Mouse (Mus musculus) spleen, postnatal 4 days (tissue): Measurements from ENCODE around the gene Sptssb.

ENCODE experiments used
- DNase-seq, 2 experiments: peaks; one replicate each; pipeline ENCODE4 v3.0.0; 2022; ENCODE audit warnings: low spot score in 2 of 2

The Sptssb gene

GRCm38 (mm10) chr3:69859858-69860588, at the start of gene Sptssb:
Sptssb (minus strand) TSS chr3:69859940.
- DNase-seq, result no peak

GRCm38 (mm10) chr3:69908074-69908473, 48.3 kb upstream of the Sptssb start:
- DNase-seq, result no peak

- DNase-seq, result no peak
Observed at GRCm38 (mm10) chr3:69907564-69907963, 47.8 kb upstream of the Sptssb start.

DNA sequence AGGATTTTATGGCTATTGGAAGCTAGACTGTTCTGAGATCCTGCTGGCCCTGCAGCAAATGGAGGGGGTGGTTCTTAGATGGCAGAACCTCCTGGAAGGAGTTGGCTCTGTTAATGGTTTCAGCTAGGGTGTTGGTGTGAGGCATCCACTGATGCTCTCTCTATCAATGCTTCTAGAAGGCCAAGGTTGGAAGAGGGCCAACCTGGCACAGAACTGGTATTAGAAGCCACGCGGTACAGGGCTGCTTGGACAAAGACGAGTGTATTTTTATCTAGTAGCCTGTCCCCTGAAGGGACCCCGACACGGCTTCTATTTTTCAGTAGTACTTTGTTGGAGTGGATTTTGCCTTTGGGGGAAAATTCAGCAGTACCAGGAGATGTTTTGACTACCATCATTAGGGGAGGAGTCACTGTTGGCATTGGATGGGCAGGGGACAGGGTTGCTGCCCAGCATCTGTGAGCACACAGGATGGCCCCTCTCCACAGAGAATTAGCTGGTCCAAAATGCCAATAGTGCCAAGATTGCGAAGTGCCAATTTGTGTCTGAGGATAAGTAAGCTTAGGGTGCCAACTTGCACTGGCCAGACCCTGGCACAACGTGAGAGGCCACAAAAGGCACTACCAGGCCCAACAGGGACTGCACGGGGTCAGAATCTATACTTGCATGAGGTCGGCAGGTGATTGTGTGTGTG, 43.2 kb upstream of the Sptssb start:
- no peak for DNase-seq

GRCm38 (mm10) chr3:69902382-69902781, 42.6 kb upstream of the Sptssb start:
- DNase-seq, result peak in 1 of 2 experiments; percentile 46

DNA sequence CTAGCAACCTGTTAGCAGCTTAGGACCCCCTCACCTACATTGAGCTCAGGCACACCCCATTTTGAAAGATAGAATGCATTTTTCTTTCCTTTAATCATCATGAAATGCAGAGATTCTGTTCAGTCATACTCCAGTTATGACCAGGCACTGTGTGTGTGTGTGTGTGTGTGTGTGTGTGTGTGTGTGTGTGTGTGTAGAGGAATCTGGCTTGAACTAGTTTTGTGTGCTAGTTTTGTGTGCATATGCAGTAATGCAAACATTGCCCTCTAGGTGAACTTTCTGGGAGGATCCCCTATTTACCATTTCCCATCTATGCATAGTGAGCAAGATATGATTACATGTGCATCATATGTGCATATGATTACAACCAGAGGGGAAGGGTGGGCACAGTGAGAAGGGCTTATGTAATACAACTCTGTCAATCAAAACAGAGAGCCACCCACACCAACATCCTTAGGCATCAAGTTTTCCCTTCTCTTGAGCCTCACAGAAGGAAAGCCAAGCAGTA, 42.2 kb upstream of the Sptssb start:
- DNase-seq, result no peak

DNA sequence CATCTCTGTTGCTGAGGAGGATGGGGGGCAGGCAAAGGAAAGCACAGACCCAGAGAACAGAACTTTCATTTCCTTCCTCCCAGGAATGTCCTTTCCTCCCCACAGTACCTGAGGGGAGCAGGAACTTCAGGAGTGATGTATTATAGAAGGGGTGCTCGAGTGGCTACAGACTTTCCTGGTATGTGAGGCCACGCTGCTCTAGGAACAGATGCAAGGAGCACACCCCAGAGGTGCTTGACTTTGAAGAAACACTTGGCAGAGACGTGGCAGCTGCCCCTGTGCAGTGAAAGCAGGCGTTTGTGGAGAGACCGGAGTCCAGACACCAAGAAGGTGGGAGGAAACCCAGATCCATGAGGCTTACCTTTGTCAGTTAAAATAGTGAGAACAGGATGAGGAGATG, 40.6 kb upstream of the Sptssb start:
- peak in 1 of 2 experiments; percentile 37 for DNase-seq

DNA sequence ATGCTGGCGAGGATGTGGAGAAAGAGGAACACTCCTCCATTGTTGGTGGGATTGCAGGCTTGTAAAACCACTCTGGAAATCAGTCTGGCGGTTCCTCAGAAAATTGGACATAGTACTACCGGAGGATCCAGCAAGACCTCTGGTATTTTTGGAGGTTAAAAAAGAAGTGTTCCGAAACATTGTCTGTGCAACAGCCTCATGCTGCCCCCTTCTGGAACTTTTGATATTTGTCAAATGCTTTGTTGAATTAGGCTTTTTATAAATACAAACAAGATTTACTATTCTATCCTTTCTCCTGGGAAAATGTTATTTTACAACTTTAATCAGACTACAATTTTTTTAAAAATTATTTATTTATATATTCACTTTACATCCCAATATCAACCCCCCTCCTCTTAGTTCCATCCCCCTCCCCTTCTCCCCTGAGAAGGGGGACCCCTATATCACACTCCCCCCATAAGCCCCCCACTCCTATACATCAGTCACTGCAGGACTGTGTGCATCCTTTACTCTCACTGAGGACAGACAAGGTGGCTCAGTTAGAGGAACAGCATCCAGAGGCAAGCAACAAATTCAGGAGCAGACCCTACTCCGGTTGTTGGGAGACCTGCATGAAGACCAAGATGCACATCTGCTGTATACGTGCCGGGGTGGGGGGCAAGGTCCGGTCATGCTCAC, 38.3 kb upstream of the Sptssb start:
- DNase-seq, result peak in 1 of 2 experiments; percentile 43

- peak in 1 of 2 experiments; percentile 50 for DNase-seq
Observed at GRCm38 (mm10) chr3:69895516-69895915, 35.8 kb upstream of the Sptssb start.

- peak in 1 of 2 experiments; percentile 34 for DNase-seq
Observed at GRCm38 (mm10) chr3:69892187-69893094, 32.7 kb upstream of the Sptssb start.

- no peak for DNase-seq
Observed at GRCm38 (mm10) chr3:69885866-69886265, 26.1 kb upstream of the Sptssb start.

DNA sequence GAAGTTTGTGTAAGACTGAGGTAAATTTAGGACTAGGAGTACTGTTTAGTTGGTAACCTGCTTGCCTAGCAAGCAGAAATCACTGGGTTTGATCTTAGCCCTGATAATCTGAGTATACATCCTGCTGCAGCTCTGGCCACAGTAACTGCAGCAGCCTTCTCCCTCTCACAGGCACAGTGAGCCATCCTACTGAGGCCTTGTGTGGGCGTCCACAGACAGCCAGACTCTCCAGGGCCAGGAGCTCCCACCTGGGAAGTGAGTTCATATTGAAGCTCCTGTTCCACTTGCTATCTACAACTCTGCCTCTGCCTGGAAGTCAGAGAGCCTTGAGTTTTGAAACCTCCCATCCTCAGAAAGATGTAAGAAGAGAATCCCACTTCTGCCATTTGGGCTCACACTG, 24.0 kb upstream of the Sptssb start:
- DNase-seq, result no peak

DNA sequence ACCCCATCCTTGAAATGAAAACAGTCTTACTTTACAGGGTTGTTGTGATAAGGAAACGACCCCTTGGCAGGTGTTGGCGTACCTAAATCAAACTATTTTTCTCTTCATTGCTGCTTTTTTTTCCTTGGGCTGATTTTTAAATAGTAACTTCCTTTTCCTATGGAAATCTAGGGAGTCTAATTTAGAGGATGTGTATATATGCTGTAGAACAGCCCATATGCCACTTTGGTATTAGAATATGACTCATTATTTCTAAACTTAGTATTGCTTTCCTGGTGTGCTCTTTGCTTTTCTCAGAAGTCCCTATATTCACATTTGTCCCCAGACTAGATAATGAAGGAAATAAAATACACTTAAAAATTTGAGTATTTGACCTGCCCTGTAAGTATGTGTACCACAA, 17.8 kb upstream of the Sptssb start:
- no peak for DNase-seq

DNA sequence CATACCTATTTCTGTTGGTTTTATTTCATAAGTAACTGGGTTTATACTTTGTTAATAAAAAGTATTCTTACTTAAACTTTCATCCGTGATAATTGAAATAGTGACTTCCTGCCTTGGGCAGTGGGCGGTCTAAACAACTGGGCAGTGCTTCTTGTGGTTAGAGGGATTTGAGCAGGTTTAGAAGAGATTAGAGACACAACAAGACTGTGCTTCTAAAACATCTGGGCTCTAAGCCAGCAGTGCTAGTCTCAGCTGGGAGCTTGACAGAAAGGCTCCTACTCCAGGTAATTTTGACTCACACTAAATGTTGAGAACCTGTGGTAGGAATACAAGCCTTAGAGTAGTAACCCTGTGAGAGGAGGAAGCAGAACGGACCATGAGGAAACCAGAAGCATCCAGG, 15.0 kb upstream of the Sptssb start:
- DNase-seq, result no peak

DNA sequence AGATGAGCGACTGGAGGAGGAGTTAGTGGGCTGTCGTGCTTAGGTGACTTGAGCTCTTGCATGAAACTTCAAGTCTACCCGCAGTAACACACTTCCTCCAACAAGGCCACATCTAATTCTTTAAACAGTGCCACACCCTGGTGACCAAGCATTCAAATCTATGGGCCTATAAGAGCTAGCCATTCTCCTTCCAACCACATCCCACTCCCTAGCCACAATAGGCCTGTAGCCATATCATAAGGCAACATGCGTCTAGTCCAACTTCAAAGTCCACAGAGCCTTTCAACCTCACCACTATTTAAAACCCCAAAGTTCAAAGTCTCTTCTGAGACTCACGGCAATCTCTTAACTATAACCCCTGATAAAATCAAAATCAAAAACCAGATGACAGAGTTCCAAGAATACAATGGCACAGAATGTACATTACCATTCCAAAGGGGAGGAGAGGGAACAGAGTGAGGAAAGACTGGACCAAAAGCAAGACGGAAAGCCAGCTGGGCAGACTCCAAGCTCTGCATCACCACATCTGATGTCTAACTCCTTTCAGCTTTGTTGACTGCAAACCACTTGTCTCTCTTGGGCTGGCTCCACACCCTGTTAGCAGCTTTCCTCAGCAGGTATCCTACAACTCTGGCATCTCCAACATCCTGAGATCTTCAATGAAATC, 13.1 kb upstream of the Sptssb start:
- no peak for DNase-seq

DNA sequence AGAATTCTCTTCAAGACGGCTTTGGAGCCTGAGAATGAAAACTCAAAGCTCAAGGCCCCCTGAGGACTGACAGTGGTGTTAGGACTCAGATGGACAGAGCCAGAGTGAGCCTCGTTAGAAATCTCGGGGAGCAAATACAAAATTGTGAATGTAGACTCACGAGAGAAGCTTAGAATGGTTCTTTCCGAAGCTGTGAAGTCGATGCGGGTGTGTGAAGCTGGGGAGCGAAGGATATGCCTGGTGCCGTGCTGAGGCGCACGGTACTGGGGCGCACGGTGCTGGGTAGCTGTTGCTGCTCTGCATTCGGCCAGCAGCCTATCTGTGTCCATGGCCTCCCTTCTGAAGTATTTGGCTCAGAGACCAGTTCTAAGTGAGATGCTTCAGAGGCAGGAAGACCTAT, 11.4 kb upstream of the Sptssb start:
- DNase-seq, result no peak

DNA sequence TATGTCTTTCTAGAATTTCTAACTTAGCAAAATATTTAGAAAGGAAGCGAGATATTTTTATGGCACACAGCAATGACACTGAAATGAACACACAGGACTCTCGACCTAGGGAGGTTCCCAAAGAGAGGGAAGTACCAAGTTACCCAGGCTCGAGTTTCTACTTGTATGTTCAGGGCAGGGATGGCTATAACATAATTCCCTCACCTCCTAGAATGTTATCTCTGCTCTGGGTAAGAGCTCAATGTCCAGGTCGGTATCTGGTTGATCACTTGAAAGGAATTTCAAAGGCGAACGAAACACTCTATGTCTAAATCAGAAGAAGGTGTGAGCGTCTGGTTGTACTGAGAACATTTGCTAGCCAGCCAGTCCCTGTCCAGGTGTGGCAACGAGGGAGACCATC, 10.0 kb upstream of the Sptssb start:
- no peak for DNase-seq

DNA sequence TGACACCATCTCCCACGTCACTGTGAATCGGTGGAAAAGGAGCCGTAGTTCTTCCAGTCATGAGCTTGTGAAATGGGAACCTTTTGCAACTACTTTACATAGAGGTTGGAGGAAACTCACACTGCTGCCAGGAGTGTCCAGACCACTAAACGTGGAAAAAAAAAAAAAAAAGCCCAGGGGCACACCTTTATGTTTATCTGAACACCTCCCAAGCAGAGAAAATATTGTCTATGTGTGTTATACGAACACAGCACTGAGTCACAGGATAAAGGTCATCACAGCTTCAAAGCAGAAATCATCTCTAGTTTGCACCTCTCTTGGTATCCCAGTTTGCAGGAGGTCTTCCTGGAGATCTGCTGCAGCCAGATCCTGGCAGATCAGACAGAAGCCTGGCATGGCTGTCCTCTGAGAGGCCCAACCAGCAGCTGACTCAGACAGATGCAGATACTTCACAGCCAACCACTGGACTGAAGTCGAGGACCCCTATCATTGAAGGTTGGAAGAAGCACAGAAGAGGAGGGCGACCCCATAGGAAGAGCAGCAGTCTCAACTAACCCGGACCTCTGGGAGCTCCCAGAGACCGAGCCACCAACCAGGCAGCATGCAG, 2.2 kb upstream of the Sptssb start:
- DNase-seq, result no peak

DNA sequence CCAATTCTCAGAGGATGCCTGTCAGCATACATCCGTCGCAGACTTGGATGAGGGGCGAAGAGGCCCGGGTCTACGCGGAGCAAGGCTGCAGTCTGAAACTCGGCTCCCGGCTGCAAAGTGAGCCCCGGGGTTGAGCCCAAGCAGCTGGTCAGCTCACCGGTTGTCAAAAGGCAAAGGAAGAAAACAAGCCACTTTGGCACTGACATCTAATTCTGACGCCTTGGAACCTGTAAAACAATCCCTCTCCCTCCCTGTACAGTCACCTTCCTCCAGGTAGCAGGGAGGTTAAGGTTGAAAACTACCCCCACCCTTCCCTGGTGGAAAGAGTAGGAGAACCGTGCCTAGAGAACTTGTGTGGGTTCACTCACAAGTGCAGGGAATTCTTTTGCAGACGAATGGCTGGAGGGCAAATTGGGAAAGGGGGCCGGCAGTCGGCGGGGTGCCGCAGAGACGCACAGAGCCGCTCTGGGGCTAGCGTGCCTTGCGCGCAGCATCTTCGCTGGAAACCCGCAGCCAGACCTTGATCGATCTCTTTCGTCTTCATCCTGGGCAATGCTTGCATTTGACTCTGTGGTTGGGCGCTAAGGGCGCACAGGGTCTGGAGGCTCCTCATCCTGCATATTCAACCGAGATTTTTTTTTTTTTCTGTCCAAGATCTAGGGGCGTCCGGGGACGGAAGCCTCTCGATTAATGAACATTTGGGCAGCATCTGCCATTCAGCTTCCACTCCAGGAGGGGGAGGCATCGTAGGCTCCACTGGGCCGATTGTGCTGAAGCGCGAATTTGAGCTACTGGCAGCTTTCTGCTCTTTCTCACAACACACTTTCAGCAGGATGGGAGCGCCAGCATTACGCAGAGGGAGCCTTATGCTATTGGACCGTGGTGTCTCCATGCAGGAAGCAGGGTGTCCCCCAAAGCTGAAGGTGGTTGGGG, 1.1 kb upstream of the Sptssb start:
- no peak for DNase-seq
